Mouse (Mus musculus): ENCODE data around the gene Pyroxd2. TPM values are rescaled to one million over a fixed set of nuclear protein-coding genes. Genes with fewer than 3 reads are reported as not detected.

Gene Pyroxd2
- total RNA-seq, 2 experiments from 2014 or later = 2.6 to 3.0 TPM

- no peak for DNase-seq
Observed at GRCm38 (mm10) chr19:42745084-42745868, 7.3 kb downstream of the Pyroxd2 start.

- peak; percentile 60 to 62 for DNase-seq
Observed at GRCm38 (mm10) chr19:42744162-42744586, 8.4 kb downstream of the Pyroxd2 start.

- DNase-seq = no peak
Observed at GRCm38 (mm10) chr19:42743261-42743660, 9.3 kb downstream of the Pyroxd2 start.

GRCm38 (mm10) chr19:42741884-42742283 lies 10.7 kb downstream of the Pyroxd2 start:
- DNase-seq = peak; percentile 42 to 45

- no peak for DNase-seq
Observed at GRCm38 (mm10) chr19:42740163-42740899, 12.2 kb downstream of the Pyroxd2 start.

GRCm38 (mm10) chr19:42739734-42740133 lies 12.8 kb downstream of the Pyroxd2 start:
- no peak for DNase-seq

GRCm38 (mm10) chr19:42737753-42738152 lies 14.8 kb downstream of the Pyroxd2 start:
- DNase-seq = no peak

GRCm38 (mm10) chr19:42734982-42735381 lies 17.6 kb downstream of the Pyroxd2 start:
- peak in 1 of 2 experiments; percentile 35 for DNase-seq

GRCm38 (mm10) chr19:42727424-42727823 lies 25.2 kb downstream of the Pyroxd2 start:
- no peak for DNase-seq

- DNase-seq = no peak
Observed at GRCm38 (mm10) chr19:42726766-42727165, 25.8 kb downstream of the Pyroxd2 start.

- no peak for DNase-seq
Observed at GRCm38 (mm10) chr19:42725973-42726350, 26.6 kb downstream of the Pyroxd2 start.

GRCm38 (mm10) chr19:42725056-42725972 lies 27.3 kb downstream of the Pyroxd2 start:
- DNase-seq = no peak

- DNase-seq = no peak
Observed at GRCm38 (mm10) chr19:42723302-42723701, 29.3 kb downstream of the Pyroxd2 start.

- no peak for DNase-seq
Observed at GRCm38 (mm10) chr19:42722500-42722899, 30.1 kb downstream of the Pyroxd2 start.

- no peak for DNase-seq
Observed at GRCm38 (mm10) chr19:42718101-42718500, 34.5 kb downstream of the Pyroxd2 start.

- no peak for DNase-seq
Observed at GRCm38 (mm10) chr19:42717668-42718067, 34.9 kb downstream of the Pyroxd2 start.

- peak; percentile 60 to 66 for DNase-seq
Observed at GRCm38 (mm10) chr19:42716507-42716906, 36.1 kb downstream of the Pyroxd2 start.

GRCm38 (mm10) chr19:42713770-42714169 lies 38.8 kb downstream of the Pyroxd2 start:
- DNase-seq = no peak

- DNase-seq = no peak
Observed at GRCm38 (mm10) chr19:42699426-42699825, 53.1 kb downstream of the Pyroxd2 start.

- DNase-seq = no peak
Observed at GRCm38 (mm10) chr19:42698576-42698975, 54.0 kb downstream of the Pyroxd2 start.

GRCm38 (mm10) chr19:42697336-42697735 lies 55.2 kb downstream of the Pyroxd2 start:
- DNase-seq = no peak

GRCm38 (mm10) chr19:42690256-42690655 lies 62.3 kb downstream of the Pyroxd2 start:
- no peak for DNase-seq

GRCm38 (mm10) chr19:42689786-42690185 lies 62.8 kb downstream of the Pyroxd2 start:
- no peak for DNase-seq

All from layer of hippocampus, postnatal 36 days (tissue).